Mouse (Mus musculus) hindbrain, embryonic 11.5 days (tissue): Measurements from ENCODE around the gene Klf2. TPM values are rescaled to one million over a fixed set of nuclear protein-coding genes. Genes with fewer than 3 reads are reported as not detected.

Experiments
- ATAC-seq: fragments of 200-750 bp; cut with Nextera tagmentation; 2 replicates; pipeline ENCODE4 v1.8.0; 2017; ENCODE audit warnings: mild to moderate bottlenecking, moderate TSS enrichment, moderate library complexity; ENCODE audit not compliant: low FRiP score
- DNase-seq: peaks from one replicate; pipeline ENCODE4 v3.0.0-alpha.2; 2015; ENCODE audit warnings: low spot score
- H3K27ac ChIP-seq: fragments of 300-500 bp; sonication (generic); 2 replicates; pipeline ENCODE4 v1.5.1; 2014; ENCODE audit warnings: mild to moderate bottlenecking, low read depth, low read length
- H3K27me3 ChIP-seq: fragments of 300-500 bp; sonication (generic); 2 replicates; pipeline ENCODE4 v1.6.1; 2014; ENCODE audit warnings: mild to moderate bottlenecking, low read length, moderate library complexity, mixed read lengths; ENCODE audit not compliant: control insufficient read depth, insufficient read depth
- H3K36me3 ChIP-seq: fragments of 300-500 bp; sonication (generic); 2 replicates; pipeline ENCODE4 v1.6.1; 2014; ENCODE audit warnings: mild to moderate bottlenecking, low read length, moderate library complexity, mixed read lengths; ENCODE audit not compliant: control insufficient read depth, insufficient read depth
- H3K4me1 ChIP-seq: fragments of 300-500 bp; sonication (generic); replicated peaks from 2 replicates; pipeline ENCODE4 v1.6.1; 2014; ENCODE audit warnings: low read length, mixed read lengths; ENCODE audit not compliant: control insufficient read depth, insufficient read depth
- H3K4me2 ChIP-seq: fragments of 300-500 bp; sonication (generic); replicated peaks from 2 replicates; pipeline ENCODE4 v1.6.1; 2014; ENCODE audit warnings: mild to moderate bottlenecking, low read depth, low read length
- H3K4me3 ChIP-seq: fragments of 300-500 bp; sonication (generic); 2 replicates; pipeline ENCODE4 v1.5.1; 2014; ENCODE audit warnings: low read depth, low read length
- H3K9ac ChIP-seq: fragments of 300-500 bp; sonication (generic); 2 replicates; pipeline ENCODE4 v1.6.1; 2014; ENCODE audit warnings: low read depth, low read length
- H3K9me3 ChIP-seq: fragments of 300-500 bp; sonication (generic); 2 replicates; pipeline ENCODE4 v1.6.1; 2016; ENCODE audit warnings: low read length; ENCODE audit not compliant: control insufficient read depth
- WGBS: fragments of 180-500 bp; shearing (Covaris S2); extraction: QIAGEN DNeasy Blood & Tissue Kit; methylation state at CpG from one replicate; pipeline ENCODE4 v1.1.7; 2014; 5-methylcytosine and 5-hydroxymethylcytosine counted together
- polyA plus RNA-seq: library from polyadenylated mRNA; unstranded; fragments of >200 nt; fragmentation: Nextera tagmentation; extraction: Ambion mirVana; gene quantifications from 2 replicates; pipeline ENCODE4 v1.2.1, GENCODE M21; 2014

The Klf2 gene
- polyA plus RNA-seq: 4.4 and 4.8 TPM in 2 replicates

DNA sequence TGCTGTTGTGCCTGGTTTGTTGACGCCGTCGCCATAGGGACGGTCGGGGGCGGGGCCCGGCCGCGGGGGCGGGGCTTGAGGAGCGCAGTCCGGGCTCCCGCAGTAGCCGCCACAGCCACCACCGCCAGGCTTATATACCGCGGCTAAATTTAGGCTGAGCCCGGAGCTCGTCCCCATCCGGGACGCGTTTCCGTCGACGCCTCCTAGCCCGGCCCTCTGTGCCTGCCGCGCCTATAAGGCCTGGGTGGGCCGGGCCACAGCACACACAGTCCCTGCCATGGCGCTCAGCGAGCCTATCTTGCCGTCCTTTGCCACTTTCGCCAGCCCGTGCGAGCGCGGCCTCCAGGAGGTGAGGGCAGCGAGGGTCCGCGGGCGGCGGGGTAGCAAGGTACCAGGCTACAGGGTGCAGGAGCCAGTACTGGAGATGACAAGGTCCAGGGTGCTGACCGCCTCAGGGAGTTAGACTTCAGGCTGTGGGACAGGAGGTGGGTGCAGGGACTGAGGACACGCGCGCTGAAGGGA, at the start of gene Klf2:
Gene Klf2, plus strand, starts transcription at position 233 of the 522 bp plus-strand sequence.
- DNase-seq: peak; percentile 91
- Histone ChIP-seq H3K27me3 (peaks cover 31% of the 10 kb centered on the region), H3K9me3 (no peaks in the 10 kb centered on the region), H3K36me3 (no peaks in the 10 kb centered on the region), H3K4me2 (peak within 1 kb of the TSS; percentile 89), H3K4me3 (peak within 1 kb of the TSS; percentile 40), H3K27ac (no peak within 1 kb of the TSS), H3K4me1 (0 out of 2 replicates have a peak, but pooled peaks cover 5% of the 10 kb centered on the region), H3K9ac (peak within 1 kb of the TSS; percentile 34; the same call in 1 of the 2 replicates)
- peak; percentile 96 for ATAC-seq
- WGBS: 1% methylated on average over 43 of the region's 46 CpGs

DNA sequence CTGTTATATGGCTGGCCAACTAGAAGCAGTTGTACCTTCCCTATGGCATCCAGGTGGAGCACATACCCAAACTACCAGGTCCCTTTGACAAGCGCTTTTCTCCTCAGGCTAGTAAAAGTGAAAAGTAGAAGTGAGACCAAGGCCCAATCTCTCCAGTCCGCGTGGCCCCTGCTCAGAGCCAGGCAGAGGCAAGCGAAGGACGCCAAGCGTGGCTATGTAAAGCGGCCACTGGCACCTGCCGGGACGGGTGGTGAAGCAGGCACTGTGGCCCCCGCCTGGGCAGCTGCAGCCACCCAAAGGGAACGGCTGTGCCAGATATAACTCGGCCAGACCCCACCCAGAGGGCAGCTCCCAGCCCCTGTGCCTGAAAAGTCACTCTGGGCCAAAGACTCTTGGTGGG, 48.2 kb upstream of the Klf2 start:
- H3K9ac ChIP-seq: no peak overlapping the region
- ATAC-seq: no peak
- H3K36me3 ChIP-seq: no peaks in the 10 kb centered on the region
- 90% methylated on average over 12 of the region's 12 CpGs for WGBS
- no peak overlapping the region for H3K4me2 ChIP-seq
- no peaks in the 10 kb centered on the region for H3K27me3 ChIP-seq
- DNase-seq: no peak
- H3K4me3 ChIP-seq: no peak overlapping the region
- no peak overlapping the region for H3K27ac ChIP-seq
- H3K4me1 ChIP-seq: no peaks in the 10 kb centered on the region
- no peaks in the 10 kb centered on the region for H3K9me3 ChIP-seq

DNA sequence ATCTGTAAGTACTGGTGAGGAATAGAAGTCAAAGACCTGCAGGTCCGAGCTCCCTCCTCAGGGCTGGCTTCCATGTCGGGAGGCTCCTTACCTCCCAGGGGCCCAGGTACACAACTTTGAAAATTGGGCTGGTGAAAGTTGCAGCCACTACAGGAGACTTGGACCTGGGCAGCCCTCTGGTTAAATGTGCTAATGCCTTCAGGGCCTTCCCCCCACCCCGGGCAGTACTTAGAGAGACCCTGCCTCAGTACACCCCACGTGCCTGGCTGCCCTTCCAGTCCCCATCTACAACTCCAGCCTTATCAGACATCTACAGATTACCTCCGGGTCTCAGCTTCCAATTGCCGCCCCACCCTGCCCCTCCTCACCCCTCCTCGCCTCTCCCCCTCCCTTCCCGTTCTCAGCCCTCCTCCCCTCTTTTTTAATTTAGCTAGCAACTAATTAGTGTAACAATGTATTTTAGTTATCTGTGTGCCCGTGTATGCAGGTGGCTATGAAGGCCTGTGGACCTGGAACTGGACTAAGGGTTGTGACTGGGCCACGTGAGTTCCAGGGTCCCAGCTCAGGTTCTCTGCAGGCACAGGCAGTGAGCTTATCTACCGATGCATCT, 47.7 kb upstream of the Klf2 start:
- Histone ChIP-seq H3K4me1 (no peaks in the 10 kb centered on the region), H3K36me3 (no peaks in the 10 kb centered on the region), H3K4me2 (no peak overlapping the region), H3K27me3 (no peaks in the 10 kb centered on the region), H3K9ac (no peak overlapping the region), H3K4me3 (no peak overlapping the region), H3K27ac (no peak overlapping the region), H3K9me3 (no peaks in the 10 kb centered on the region)
- DNase-seq: no peak
- no peak for ATAC-seq
- WGBS: 79% methylated on average over 11 of the region's 11 CpGs

DNA sequence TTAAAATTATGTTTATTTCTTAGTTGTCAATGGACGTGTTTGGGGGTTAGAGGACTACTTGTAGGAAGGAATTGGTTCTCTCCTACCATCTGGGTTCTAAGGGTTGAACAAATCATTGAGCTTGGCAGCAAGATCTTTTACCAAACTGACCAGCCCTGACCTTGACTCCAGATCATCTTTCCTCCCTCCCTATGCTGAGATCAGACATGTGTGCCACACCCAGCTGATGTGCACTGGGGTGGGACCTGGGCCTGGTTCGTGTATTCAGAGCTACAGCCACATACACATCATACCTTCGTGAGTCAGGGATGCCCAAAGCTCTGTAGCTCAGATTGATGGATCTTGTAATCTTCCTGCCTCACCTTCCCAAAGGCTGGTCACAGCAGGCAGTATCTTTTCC, 47.1 kb upstream of the Klf2 start:
- no peaks in the 10 kb centered on the region for H3K27me3 ChIP-seq
- H3K4me3 ChIP-seq: no peak overlapping the region
- no peaks in the 10 kb centered on the region for H3K9me3 ChIP-seq
- no peak overlapping the region for H3K4me2 ChIP-seq
- H3K4me1 ChIP-seq: no peaks in the 10 kb centered on the region
- ATAC-seq: no peak
- no peak overlapping the region for H3K9ac ChIP-seq
- no peaks in the 10 kb centered on the region for H3K36me3 ChIP-seq
- H3K27ac ChIP-seq: no peak overlapping the region
- 72% methylated on average over 3 of the region's 3 CpGs for WGBS
- DNase-seq: no peak

DNA sequence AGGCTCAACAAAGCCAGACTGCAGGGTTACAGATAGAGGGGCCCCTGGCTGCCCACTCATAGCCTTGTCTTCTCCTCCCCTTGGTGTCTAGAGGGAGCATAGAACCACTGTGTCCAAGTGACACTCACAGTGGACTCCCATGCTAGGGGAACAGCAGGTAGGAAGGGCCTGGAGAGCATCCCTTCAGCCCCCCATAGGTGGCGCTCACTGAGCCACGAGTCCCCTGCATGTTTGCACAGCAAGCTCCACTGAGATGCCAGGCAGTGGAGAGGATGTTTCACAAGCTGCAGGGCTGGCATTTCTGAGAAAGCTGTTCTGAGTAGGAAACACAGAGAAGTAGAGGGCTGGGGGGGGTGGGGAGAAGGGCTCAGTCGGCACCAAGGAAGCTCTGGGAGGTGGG, 46.5 kb upstream of the Klf2 start:
- Histone ChIP-seq H3K4me3 (no peak overlapping the region), H3K4me1 (no peaks in the 10 kb centered on the region), H3K27me3 (no peaks in the 10 kb centered on the region), H3K4me2 (no peak overlapping the region), H3K9ac (no peak overlapping the region), H3K27ac (no peak overlapping the region), H3K36me3 (no peaks in the 10 kb centered on the region), H3K9me3 (no peaks in the 10 kb centered on the region)
- 23% methylated on average over 3 of the region's 3 CpGs for WGBS
- ATAC-seq: no peak
- DNase-seq: peak; percentile 67

DNA sequence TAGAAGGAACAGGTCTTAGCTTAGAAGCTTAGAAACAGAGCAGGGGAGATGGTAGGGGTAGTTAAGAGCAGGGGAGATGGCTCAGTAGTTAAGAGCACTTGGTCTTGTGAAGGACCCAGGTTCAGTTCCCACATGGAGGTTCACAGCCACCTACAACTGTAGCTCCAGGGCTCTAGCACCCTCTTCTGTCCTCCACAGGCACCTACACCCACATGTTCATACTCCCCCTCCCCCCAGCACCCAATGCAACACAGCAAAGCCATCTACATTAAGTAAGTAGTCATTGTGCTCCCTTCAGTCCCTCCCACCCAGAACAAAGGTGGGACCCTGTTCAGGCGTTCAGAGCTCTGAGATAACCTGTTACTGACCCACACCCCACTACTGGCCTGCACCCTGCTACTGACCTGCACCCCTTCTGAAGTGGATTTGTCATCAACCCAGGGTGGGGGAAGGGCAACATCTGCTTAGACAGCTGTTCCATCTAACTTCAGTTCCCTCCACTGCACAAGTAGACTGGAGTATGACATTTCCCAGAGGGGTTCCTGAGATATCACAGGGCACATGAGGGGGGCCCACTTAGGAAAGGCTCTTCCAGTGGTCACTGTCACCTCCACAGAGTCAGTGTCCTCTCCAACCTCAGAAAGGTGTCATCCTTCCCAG, 45.6 kb upstream of the Klf2 start:
- no peak overlapping the region for H3K4me2 ChIP-seq
- H3K36me3 ChIP-seq: no peaks in the 10 kb centered on the region
- no peaks in the 10 kb centered on the region for H3K9me3 ChIP-seq
- H3K4me1 ChIP-seq: no peaks in the 10 kb centered on the region
- H3K4me3 ChIP-seq: no peak overlapping the region
- no peak overlapping the region for H3K27ac ChIP-seq
- H3K27me3 ChIP-seq: no peaks in the 10 kb centered on the region
- DNase-seq (no peak), ATAC-seq (no peak)
- H3K9ac ChIP-seq: no peak overlapping the region
- 60% methylated on average over 1 of the region's 1 CpGs for WGBS

DNA sequence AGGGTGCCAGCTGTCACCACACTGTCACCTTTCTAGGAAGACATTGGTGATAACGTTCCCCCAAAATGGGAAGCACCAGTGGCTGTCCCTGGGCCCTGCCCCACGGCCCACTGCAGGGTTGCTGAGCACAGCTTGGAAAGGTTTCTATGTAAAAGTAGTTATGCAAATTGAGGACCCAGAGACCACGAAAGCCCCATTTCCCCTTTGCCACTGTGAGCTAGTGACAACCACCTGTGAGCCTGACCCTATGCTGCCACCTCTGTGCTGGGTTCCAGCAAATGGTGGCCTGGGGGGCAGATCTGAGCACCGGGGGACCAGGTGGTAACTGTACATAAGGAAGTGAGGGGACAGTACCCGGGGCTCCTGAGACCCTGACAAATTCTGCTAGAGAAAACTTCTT, 45.0 kb upstream of the Klf2 start:
- no peak for ATAC-seq
- Histone ChIP-seq H3K4me2 (no peak overlapping the region), H3K4me3 (no peak overlapping the region), H3K9me3 (no peaks in the 10 kb centered on the region), H3K9ac (no peak overlapping the region), H3K36me3 (no peaks in the 10 kb centered on the region), H3K4me1 (no peaks in the 10 kb centered on the region), H3K27ac (no peak overlapping the region), H3K27me3 (no peaks in the 10 kb centered on the region)
- WGBS: 78% methylated on average over 5 of the region's 5 CpGs
- no peak for DNase-seq

DNA sequence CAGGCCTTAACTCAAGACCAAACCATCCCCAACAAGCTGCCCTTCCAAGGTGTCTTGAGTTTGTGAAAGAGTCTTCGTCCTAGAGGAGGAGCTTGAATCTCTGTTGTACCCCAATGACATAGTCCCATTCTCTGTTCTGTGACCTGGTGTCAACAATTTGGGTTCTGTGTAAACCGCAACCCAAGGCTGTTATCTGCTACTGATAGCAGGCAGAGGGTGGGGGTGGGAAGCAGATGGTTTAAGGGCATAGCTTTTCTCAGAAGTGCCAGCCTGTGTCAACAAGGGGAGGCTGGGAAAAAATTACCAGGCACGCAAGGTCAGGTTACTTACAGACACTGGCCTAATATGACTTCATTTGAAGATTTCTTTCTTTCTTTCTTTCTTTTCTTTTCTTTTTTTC, 41.6 kb upstream of the Klf2 start:
- DNase-seq: no peak
- H3K4me3 ChIP-seq: no peak overlapping the region
- H3K4me1 ChIP-seq: no peaks in the 10 kb centered on the region
- no peaks in the 10 kb centered on the region for H3K9me3 ChIP-seq
- H3K4me2 ChIP-seq: no peak overlapping the region
- no peak overlapping the region for H3K9ac ChIP-seq
- H3K27me3 ChIP-seq: no peaks in the 10 kb centered on the region
- 76% methylated on average over 3 of the region's 3 CpGs for WGBS
- ATAC-seq: no peak
- no peak overlapping the region for H3K27ac ChIP-seq
- H3K36me3 ChIP-seq: no peaks in the 10 kb centered on the region

DNA sequence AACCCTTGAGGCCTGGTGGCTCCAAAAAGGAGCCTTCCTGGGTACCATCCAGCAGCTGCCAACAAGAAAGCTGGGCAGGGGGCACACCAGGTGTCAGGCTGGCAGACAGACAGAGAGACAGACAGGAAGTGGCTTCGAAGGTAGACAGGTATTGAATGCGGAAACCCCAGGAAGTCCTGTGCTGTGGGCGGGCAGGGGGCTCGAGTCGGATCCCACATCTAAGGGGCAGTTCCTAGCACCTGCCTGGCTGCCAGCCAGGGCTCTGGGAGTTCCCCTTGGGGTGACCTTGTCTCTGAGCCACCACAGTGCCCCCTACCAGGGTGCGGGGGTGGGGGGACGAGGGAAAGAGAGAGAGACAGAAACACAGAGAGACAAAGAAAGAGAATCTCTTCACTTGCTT, 39.7 kb upstream of the Klf2 start:
- Histone ChIP-seq H3K4me3 (no peak overlapping the region), H3K4me2 (no peak overlapping the region), H3K4me1 (no peaks in the 10 kb centered on the region), H3K9me3 (no peaks in the 10 kb centered on the region), H3K9ac (no peak overlapping the region), H3K27me3 (no peaks in the 10 kb centered on the region), H3K36me3 (no peaks in the 10 kb centered on the region), H3K27ac (no peak overlapping the region)
- DNase-seq (no peak), ATAC-seq (no peak)
- 82% methylated on average over 7 of the region's 7 CpGs for WGBS
